Mouse (Mus musculus) inflammation-experienced regulatory T-cells, adult 6 months (primary cell): ENCODE measurements around the gene Pde2a. TPM values are rescaled to one million over a fixed set of nuclear protein-coding genes. Genes with fewer than 3 reads are reported as not detected.
A peak's percentile ranks its signal among the peaks of the same experiment; 100 is the strongest.

Experiments used
- ATAC-seq: one replicate; pipeline ENCODE4 v1.8.0; 2017
- polyA plus RNA-seq, 3 experiments: library from polyadenylated mRNA; unstranded; fragments of 100-300 nt; shearing (Covaris generic); gene quantifications; one replicate each; pipeline ENCODE4 v1.2.1; 2017

Pde2a gene
- 10 to 100 TPM in 2 of 3 experiments, 1 to 10 TPM in 1; 6.1 to 36.2 (median 19.9) TPM for polyA plus RNA-seq

DNA sequence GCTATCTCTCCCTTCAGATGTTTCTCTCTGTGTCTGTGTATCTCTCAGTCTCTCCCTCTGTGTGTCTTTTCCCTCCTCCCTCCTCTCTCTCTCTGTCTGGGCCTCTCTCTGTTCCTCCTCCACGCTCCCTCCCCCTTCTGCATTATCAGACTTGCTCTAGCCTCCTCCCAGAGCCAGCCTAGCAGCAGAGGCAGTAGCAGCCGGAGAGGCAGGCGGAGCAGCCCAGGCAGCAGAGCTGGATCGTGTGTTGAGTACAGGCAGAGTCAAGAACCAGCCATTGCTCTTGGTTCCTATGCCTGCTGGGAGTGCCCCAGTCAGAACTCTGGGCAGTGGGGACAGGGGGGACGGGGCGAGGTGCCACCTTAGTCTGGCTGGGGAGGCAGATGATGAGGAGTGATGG is at the start of gene Pde2a:
Gene Pde2a (plus strand): TSS at position 163 of the 400 bp plus-strand sequence.
- no peak for ATAC-seq

DNA sequence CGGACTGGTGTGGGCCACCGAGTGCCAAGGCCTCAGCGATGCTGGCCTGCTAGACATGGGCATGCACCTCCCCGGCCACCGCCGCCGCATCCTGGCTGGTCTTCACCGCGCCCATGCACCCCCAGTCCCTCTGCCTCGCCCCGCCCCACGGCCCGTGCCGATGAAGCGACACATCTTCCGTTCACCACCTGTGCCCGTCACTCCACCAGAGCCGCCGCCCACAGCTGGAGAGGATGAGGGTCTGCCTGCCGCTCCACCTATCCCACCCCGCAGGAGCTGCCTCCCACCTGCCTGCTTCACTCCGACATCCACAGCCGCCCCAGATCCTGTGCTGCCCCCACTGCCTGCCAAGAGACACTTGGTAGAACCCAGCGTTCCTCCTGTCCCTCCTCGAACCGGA is 48.4 kb upstream of the Pde2a start:
- ATAC-seq = no peak

DNA sequence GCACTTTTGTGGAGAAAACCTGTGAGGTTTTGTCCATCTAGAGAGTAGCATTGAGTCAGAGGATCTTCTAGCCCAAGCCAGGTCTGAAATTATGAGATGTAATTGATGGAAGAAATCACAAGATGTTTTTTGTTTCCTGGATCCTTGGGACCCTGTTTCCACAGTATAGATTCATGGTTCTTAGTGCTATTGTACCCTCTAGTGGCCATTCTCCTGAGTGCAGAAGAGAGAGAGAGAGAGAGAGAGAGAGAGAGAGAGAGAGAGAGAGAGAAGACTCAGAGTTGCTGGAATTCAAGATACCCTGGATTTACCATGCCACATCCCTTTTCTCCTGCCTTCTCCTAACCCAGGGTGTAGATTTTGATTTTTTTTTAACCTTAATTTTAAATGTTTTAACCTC is 47.3 kb upstream of the Pde2a start:
- ATAC-seq = peak; percentile 11

DNA sequence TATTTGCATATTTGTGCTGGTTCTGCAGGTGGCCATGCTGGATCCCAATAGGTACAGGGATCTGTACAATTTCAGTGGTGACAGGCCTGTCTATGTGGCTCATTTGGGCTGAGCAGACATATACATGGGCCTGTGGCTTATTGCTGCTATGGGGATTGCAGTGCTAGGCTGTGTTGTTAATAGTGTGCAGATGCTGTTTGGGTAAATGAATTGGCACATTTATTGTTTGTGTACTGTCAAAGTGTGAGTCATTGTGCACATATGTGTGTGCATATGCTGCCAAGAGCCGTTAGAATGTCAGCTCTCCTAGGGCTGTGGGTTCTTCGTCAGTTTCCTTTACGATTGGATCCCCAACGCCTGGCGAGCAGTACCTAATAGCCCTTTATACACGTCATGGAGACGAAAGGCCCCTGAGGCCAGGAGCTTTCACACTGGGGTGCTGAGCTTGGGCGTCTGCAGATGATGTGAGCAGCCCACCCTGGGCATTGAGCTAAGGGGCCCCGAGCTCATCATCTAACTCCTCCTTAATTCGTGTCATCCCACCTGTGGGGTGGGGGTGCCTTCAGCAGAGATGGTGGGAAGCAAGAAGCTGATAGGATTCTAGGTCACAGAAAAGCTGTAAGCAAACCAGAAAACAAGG is 44.7 kb upstream of the Pde2a start:
- no peak for ATAC-seq

DNA sequence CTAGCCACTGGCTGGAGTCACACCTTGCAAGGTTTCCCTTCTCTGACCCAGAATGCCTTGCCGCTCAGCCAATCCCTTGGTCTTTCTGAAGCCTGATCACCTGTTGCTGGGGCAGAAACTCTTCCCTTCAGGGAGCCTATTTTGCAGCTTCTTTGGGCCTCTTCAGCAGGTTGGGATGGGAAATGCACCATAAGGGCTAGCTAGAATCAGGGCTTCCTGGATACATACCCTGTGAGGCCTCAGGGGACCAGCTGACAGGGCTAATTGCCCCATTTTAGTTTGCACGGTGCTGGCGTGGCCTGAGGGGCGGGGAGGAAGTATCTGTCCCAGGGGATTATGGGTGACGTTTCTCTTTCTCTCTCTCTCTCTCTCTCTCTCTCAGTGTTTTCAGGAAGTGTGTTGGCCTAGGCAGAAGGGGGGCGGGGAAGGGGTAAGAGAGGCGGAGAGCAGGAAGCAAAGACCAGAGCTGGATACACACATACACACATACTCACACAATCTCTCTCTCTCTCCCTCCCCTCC is 43.7 kb upstream of the Pde2a start:
- ATAC-seq = peak; percentile 94

DNA sequence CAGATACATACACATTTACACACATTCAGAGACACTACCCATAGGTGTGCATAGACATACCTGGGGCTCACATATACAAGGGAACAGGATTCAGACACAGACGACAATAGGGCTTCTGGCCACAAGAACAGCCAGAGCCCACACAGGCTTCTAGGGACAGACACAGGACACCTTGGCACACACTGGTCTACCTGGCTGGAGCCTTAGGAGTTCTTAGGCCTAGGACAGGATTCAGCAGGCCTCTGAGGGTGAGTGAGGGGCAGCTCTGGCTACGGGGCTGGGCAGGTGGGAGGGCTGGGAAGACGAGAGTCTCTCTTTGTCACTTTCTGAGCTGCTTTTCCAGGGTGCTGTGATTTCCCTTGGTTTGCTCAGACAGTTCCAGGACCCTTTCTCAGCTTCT is 43.2 kb upstream of the Pde2a start:
- ATAC-seq = no peak

DNA sequence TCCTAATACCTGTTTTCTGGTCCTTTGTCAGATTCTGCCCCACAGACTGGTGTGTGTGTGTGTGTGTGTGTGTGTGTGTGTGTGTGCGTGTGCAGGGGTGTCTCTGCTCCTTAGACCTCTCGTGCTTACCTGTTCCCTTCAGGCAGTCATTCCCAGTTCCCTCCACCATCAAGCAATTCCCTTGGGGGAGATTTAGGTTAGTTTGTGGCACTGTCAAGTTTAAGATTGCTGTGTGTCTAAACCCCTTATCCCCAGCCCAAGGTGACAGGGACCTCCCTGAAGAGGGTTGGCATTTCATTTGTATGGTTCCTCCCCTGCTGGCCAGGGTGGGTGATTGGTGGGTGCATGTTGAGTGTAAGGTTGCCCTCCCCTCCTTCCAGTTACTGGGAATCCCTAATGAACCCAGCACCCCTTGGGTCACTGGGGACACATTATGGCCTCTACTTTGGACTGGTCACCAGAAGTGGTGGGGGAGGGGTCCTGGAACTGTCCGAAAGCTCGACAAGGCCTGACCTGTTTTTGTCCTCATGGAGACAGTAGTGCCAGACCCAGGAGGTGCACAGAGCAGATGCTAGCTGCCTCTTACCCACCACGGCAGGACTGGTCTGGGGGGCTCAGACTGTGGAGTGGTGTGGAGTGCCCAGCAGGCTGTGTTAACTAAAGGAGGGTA is 42.6 kb upstream of the Pde2a start:
- ATAC-seq = no peak

DNA sequence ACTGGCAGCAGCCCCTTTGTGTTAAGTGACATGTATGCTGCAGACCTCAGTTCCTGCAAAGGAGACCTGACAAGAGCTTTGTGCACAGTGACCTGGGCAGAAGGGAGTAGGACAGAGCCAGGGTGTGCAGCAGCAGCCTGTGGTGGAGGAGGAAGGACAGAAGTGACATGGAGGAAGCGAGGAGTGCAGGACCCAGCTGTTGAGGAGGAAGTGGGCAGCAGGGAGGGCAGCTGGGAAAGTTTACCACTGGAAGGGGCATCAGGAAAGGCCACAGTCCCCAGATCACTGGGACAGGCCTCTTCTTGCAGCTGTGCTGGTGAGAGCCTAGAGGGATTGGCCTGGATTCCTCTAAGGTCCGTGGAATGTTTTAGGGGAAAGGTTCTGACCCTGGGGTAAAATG is 41.8 kb upstream of the Pde2a start:
- no peak for ATAC-seq

DNA sequence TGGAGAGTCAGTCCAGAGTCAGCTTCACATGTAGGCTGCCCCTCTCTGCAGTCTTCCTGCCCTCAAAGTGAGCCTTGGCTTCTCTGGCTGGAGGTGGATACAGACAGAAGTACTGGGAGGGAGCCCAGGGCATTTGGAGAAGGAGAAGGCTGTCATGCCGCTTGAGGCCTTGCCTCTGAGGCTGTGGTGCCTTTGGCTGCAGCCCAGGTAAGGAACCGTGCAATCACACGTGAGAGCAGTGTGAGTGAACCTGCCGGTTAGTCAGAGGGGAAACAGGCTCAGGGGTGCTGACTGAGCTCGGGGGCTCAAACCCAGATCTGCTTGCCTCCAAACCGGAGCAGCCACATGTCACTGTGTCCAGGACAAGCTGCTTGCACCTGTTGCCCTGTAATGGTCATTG is 40.0 kb upstream of the Pde2a start:
- ATAC-seq = no peak

DNA sequence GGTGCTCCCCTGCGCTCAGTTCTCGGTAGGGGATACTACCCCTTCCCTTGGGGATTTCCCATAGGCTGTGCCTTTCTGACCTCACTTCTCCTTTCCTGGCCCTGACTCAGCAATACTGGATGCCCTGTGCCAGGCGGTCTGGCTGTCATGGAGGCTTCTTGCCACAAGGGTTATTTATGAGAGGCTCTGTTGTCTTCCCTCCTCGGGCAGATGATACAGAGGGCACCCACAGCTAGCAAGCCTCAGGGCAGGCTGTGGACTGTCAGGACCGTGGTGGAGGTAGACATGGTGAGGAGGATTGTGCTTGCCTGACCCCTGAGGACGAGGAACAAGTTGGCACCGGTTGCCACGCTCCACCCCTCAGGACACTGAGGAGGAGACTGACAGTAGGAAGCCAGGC is 39.1 kb upstream of the Pde2a start:
- ATAC-seq = no peak

DNA sequence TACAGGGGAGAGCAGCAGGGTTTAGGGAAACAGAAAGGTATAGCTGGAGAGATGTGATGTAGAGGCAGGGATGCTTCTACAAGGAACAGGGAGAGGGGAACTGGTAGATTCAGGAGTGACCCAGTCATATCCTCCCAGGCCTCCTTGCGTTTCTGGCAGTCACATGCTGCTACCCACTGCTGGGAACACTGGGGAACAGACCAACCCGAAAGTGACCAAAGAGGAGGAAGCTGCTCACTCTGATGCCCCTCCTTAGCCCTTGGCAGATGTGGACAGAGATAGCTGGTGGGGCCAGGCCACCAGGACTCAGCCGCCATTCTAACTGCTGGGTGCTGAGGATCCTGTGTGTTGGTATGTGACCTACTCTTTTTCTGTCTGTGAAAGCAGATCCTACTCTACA is 37.7 kb upstream of the Pde2a start:
- no peak for ATAC-seq

DNA sequence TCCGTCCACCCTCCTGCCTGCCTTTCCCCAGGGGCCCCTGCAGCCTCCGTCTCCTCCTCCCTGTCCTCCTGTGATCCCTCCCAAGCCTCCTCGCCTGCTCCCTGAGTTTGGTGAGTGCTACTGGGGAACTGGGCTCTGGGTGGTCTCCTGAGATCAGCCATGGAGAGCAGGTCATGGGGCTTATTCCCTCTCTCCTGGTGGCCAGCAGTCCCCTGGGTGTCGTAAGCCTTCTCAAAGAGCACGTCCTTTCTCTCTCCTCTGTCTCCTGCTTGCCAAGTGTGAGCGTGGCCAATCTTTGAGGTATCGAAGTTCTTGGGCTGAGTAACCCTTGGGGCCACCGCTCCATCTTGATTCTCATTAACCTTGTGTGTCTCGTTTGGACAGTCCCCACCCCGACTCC is 36.6 kb upstream of the Pde2a start:
- no peak for ATAC-seq

DNA sequence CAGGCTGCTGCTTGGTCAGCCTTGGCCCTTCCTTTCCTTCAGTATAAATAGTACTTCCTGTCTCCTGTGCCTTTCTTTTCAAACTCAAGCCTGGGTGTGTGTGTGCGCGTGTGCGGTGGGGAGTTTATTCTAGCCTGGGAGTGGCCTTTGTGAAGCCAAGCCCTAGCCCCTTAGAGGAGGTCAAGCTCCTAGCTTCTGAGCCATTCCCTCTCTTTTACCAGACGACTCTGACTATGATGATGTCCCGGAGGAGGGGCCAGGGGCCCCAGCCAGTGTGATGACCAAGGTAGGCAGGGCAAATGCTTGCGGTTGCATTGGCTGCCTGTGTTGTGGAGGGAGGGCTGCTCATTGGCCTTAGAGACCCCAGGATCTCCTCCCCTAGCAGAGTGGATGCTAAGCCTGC is 36.2 kb upstream of the Pde2a start:
- no peak for ATAC-seq

DNA sequence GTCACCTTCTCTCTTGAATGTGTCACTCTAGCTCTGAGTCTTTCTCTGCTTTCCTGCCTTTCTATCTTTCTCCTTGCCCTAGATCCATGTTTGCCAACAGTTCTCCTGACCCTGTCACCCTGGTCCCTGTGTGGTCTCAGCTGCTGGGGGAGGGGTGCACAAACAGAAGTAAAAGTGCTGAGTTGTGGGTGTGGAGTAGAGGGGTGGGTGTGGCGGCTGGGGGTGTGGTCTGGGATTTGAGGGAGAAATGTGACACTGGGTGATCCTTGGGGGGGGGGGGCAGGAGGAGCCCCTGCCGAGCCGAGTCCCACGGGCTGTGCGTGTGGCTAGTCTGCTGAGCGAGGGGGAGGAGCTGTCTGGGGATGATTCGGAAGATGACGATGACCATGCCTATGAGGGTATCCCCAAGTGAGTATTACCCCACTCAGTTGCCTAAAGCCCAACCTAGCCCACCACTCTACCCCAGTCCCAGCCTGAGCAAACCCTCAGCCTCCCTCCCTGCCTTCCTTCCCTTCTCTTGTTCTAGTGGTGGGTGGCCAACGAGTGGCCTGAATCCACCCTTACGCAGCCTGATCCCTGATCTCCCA is 35.5 kb upstream of the Pde2a start:
- ATAC-seq = no peak

DNA sequence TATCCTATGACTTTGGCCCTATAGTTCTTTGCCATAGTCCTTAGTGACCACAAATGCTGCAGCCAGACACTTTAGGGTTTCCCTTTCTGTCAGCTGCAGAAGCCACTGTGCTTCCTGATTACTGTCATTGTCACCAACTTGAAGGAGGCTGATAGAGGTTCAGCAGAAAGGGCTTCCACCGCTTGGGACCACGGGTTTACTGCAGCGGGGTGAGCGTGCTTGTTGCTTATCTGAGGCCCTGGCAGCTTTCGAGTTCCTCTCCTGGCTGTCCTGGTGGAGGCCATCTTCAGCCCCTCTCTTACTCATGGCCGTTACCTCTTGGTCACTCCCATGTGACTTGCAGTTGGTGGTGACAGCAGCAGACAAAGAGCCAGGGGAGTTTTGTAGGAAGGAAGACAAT is 32.2 kb upstream of the Pde2a start:
- ATAC-seq = no peak

DNA sequence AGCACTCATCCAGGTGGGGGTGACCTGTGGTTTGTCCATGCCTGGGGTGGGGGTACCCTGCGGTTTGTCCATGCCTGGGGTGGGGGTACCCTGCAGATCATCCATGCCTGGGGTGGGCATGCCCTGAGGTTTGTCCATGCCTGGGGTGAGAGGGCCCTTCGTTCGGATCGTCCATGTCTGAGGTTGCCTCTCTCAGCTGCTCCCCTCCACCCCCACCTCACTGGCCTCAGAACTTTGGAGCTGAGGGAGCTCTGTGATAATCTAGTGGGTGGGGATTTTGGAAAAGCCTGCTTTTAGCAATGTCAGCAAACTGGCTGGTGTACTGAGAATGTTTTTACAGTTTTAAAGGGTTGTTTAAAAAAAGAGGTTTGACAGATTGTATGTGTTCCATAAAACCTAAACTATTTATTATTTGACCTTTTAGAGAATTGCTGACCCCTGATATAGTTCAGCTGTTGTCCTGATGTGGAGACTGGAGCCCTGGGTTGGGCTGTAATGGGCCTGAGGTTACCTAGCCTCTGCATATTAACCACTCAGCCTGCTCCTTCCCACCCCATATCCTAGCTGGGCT is 29.5 kb upstream of the Pde2a start:
- ATAC-seq = no peak

DNA sequence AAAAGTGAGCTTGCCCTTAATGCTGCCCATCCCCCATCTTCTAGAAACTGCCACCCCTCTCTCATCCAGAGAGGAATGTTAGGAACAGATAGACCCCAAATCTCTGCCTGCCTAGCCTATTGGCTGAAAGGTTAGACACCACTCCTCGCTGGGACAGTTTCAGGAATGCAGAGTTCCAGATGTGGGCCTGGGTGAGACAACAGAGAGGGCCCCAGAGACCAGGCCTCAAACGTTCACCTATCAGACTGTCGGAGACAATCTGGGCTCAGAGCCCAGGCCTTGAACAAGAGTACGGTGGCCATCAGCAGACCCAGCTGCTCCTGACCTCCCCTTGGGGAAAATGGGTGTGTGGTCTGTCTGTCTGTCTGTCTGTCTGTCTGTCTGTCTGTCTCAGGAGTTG is 28.5 kb upstream of the Pde2a start:
- ATAC-seq = no peak

DNA sequence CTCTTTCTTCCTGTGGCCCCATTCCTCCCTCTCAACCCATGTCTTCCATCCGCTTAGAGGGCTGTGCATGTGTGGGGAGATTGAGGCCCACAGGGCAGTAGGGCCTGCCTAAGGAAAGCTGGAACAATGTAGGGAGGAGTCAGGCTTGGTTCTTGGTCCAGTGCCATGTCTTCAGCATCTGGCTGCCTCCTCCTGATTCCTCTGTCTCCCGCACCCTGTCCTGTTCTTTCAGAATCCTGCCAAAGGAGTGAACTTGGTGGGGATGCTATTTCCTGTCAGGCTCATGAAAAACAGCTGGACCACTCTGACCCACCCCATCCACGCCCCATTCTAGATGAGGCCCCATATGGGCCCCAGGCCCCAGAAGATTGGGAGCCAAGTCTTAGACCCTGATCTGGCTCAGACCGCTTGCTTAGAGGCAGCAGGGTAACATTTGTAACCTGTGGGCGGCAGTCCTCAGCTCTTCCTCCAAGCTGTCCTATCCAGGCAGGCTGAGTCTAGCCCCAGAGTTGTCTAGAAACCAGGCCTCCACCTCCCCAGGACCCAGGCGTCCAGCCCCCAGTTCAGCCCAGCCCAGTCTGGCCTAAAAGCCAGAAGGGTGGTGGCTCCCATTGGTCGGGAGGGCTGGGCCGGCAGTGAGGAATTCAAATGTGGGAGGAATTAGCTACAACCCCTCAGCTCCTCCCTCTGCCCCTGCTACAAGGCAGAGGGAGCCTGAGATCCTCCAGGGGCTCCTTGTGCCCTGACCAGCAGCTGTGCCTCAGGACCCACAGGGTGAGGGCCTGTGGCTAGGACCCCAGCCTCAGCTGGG is 27.6 kb upstream of the Pde2a start:
- ATAC-seq = no peak

DNA sequence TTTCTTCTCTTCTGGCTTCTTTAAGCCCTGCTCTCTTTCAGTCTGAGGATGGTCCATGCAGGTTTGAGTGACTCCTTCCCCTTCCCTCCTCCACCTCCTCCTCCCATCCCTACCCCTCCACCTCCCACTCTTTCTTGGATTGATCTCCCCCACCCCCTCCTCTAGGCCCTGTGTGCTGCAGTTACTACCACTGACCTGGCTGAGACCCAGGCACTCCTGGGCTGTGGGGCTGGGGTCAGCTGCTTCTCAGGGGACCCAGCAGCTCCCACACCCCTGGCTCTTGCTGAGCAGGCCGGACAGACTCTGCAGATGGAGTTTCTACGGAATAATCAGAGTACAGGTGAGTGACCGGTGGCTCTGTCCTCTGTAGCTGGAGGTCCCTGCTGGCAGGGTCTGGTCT is 26.9 kb upstream of the Pde2a start:
- ATAC-seq = no peak

DNA sequence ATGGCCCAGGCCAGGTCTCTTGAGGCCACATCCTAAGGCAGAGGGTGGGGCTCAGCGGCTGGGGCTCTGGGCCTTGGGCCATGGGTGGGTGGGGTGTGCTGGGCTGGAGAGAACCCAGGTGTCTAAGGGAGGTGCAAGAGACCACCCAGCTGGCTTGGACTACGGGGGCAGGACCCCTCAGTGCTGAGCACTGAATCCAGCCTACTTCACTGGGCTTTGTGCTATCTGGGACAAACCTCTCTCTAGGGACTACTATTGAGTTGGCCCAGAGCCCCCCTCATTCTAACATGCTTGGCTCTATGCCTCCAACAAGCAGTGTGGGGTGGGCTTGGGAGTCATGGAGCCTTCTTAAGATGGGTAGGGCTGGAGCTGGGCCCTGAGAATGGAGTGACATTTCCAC is 26.0 kb upstream of the Pde2a start:
- no peak for ATAC-seq

DNA sequence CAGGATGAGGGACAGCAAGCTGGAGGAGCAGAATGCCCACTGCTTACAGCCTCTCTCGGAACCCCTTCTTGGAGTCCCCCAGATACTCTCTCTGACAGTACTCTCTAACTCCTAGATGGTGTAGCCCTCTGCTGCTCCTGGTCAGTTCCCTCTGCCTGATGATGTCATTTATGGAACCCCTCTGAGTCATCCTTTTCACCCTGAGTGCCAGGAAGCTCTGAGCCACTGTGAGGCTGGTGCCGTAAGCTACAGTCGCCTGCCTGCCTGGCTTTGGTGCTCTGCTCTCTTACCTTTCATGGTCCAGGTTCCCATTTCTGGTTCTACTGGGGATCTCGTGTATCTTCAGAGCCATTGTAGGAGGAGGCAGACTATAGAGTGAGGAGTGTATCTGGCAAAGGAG is 24.3 kb upstream of the Pde2a start:
- no peak for ATAC-seq

DNA sequence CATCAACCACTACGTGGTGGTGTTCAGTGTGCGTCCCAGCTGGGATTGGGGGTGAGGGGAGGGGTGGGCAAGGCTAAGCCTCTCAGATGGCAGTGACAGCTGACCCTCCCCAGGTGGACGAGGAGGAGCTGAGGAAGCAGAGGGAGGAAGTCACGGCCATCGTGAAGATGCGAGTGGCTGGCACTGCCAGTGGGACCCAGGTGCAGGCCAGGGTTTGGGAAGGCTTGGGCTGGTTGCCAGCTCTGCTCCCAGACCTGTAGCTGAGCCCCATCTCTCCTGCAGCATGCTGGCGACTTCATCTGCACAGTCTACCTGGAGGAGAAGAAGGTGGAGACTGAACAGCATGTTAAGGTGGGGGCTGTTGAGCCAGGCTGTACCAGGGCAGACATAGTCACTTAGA is 20.0 kb upstream of the Pde2a start:
- ATAC-seq = no peak

DNA sequence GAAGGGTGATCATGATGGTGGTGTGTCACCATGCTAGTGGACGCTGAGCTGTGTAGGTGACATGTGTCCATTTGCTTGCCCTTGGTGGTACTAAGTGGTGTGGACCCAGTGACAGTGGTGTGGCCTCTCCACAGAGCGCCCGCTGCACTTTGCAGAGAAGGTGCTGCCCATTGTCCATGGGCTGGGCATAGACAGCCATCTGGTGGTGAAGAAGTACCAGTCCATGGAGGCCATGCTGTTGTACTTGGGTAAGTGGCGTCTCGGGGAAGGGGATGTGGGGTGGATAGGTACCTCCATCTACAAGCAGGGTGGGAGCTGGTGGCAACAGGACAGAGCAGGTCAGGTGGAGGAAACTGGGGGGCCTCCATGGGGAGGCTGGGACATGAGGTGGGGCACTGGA is 17.7 kb upstream of the Pde2a start:
- ATAC-seq = no peak
